Mouse (Mus musculus): ENCODE results near the gene Vmn2r49.
"Not testable (repeated sequence)": the region's sequence is repeated elsewhere in the genome, so short reads cannot be mapped to it uniquely, and the experiment has no call there.

Vmn2r49 gene

GRCm38 (mm10) chr7:9992157-9992556 is at the start of gene Vmn2r49:
Gene Vmn2r49, minus strand, starts transcription at chr7:9992257.
- not testable (repeated sequence) for DNase-seq (ENCODE audit: low spot score in 2 of 2)

- not testable (repeated sequence) for DNase-seq (ENCODE audit: low spot score in 2 of 2)
Measured at GRCm38 (mm10) chr7:9953485-9953884, 38.6 kb downstream of the Vmn2r49 start, which contains the start of gene Vmn2r48. Gene Vmn2r48, minus strand, starts transcription at chr7:9953585.
